Mouse (Mus musculus) splenic B cell, adult 2 months (primary cell): Measurements from ENCODE around the gene Gm28079.
"Not testable (repeated sequence)": the region's sequence is repeated elsewhere in the genome, so short reads cannot be mapped to it uniquely, and the experiment has no call there.

Source experiments
- DNase-seq: peaks from one replicate; pipeline ENCODE4 v3.0.0-alpha.2; 2011; ENCODE audit warnings: low read depth, low spot score
- H3K27me3 ChIP-seq: 2 replicates; pipeline ENCODE4 v1.6.1; 2012; ENCODE audit warnings: mild to moderate bottlenecking, low read length, moderate library complexity, mixed read lengths; ENCODE audit not compliant: control insufficient read depth, poor library complexity, insufficient read depth, severe bottlenecking
- H3K36me3 ChIP-seq: 2 replicates; pipeline ENCODE4 v1.6.1; 2012; ENCODE audit warnings: mild to moderate bottlenecking, low read length, moderate library complexity, mixed read lengths; ENCODE audit not compliant: control insufficient read depth, poor library complexity, insufficient read depth, severe bottlenecking

Gm28079 gene

GRCm38 (mm10) chrY:70014799-70015198 is at the start of gene Gm28079:
Gene Gm28079, minus strand, starts transcription at chrY:70014899.
- not testable (repeated sequence) for H3K27me3 ChIP-seq

More at GRCm38 (mm10) chrY:70014799-70015198, at the start of gene Gm28079:
- H3K36me3 ChIP-seq, DNase-seq: not testable (repeated sequence)
